Mouse (Mus musculus) spleen, adult 2 months (tissue): Measurements from ENCODE around the gene Slc6a3.

Source experiments
- CTCF ChIP-seq: fragments of 200-500 bp; IDR thresholded peaks from 2 replicates; pipeline ENCODE4 v1.5.1; 2011; ENCODE audit warnings: mild to moderate bottlenecking, inconsistent platforms; ENCODE audit not compliant: insufficient read depth, insufficient read length, insufficient replicate concordance; ENCODE audit errors: extremely low read depth
- POLR2A ChIP-seq: fragments of 200-500 bp; IDR thresholded peaks from 2 replicates; pipeline ENCODE4 v1.6.1; 2011; ENCODE audit warnings: low read depth, low read length, inconsistent platforms

DNA sequence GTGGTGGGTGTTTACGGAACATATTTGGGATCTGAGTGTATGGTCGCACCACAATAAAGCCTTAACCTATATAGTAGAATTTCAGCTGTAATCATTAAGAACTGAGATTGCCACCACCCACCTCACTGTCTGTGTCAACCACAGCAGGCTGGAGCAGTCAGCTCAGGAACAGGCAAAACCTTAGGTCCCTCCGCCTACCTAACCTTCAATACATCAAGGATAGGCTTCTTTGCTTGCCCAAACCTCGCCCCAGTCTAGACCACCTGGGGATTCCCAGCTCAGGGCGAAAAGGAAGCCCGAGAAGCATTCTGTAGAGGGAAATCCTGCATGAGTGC is 89.8 kb downstream of the Slc6a3 start:
- no peak for TF ChIP-seq CTCF
- TF ChIP-seq POLR2A, result no peak
